Mouse (Mus musculus) liver, postnatal 0 days (tissue): ENCODE measurements around the gene Grin2d.

Source experiments
- CTCF ChIP-seq: sonication (generic); IDR thresholded peaks from 2 replicates; pipeline ENCODE4 v1.5.1; 2016; ENCODE audit warnings: antibody characterized with exemption, low read depth
- EP300 ChIP-seq: IDR thresholded peaks from 2 replicates; pipeline ENCODE4 v1.6.1; 2016; ENCODE audit warnings: antibody characterized with exemption, low read depth, mild to moderate bottlenecking

DNA sequence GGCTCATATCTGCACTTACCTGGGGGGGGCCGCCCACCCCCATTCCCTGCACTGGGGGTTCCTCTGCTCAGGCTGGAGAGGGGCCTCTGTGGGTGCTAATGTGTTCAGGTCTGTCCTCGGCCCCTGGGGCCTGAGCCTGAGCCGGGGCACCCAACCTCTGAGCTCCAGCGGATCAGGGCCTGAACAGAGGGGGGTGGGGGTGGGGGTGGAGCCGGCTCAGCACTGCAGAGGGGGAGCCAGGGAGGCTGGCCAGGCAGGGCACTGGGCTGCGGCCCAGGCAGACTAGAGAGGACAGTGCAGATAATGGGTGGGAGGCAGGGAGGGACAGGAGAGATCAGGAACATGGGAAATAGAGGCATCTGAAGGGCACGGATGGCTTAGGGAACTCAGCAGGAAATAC, 53.6 kb downstream of the Grin2d start, which contains the start of gene Kcnj14:
- no peak for TF ChIP-seq EP300
- no peak for TF ChIP-seq CTCF
